Mouse (Mus musculus): ENCODE measurements at regions not wholly inside any gene's neighbourhood (a gene's known extent, or its start where the extent isn't known, plus 50 kb on each side); places are given as distances from the start of the nearest gene placed in this dataset.

GRCm38 (mm10) chr9:80942991-80943390, 477.7 kb upstream of the Impg1 start:
- TF ChIP-seq CTCF (IDR thresholded peaks at IDR 0.05; ENCODE audit: low read depth) (peak; percentile 67), EP300 (optimal IDR thresholded peaks at IDR 0.05) (no peak)

Measured in stomach, postnatal 0 days (tissue).